Mouse (Mus musculus) v-Abl transformed pro-B cells (cell line): ENCODE measurements at regions not wholly inside any gene's neighbourhood (a gene's known extent, or its start where the extent isn't known, plus 50 kb on each side); places are given as distances from the start of the nearest gene placed in this dataset.

Experiments used
- in situ Hi-C, 2 experiments: fragments of 400-800 bp; cut with MboI; formaldehyde crosslinking; loops; one replicate each; pipeline ENCODE4 v1.15.1; 2025; ENCODE audit not compliant: unreplicated experiment in 2 of 2

DNA sequence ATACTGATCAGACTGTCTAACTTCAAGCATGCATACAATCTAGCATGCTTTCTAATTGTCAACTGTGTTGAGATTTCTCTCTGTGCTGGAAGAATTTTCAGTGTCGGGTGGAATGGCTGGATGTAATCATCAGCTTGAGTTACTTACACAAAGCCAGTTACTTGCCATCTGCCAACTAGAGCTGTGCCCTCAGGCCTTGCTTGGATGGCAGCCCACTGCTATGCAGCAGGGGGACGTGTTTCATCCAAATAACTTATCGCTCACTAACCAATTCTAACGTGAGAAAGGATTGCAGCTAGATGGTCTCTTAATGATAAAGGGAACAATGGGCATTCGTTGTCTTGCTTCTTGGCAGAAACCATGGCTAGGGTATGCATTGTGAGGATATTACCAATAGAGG is 131.3 kb upstream of the Peli2 start:
- in situ Hi-C loops = no loop called here

- in situ Hi-C loops = no loop called here
Observed at GRCm38 (mm10) chr14:47990716-47991115, 129.9 kb upstream of the Peli2 start.

DNA sequence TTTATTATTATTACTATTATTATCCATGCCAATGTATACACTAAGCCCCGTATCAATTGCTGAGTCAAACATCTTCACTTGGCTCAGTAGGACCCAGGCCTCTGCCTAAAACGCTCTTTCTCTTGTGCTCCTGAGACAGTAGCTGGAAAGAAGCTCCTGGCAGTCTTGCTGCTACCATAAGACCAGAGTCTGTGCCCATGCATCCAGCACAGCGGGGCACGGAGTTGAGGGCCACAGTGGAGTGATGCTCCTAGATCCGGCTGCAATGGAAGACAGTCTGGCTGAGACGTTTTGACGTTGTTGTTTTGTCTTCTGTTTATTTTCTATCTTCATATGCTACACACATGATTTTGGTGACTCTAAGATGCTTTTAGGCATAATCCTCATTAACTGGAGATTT is 129.1 kb upstream of the Peli2 start:
- in situ Hi-C loops = no loop called here

DNA sequence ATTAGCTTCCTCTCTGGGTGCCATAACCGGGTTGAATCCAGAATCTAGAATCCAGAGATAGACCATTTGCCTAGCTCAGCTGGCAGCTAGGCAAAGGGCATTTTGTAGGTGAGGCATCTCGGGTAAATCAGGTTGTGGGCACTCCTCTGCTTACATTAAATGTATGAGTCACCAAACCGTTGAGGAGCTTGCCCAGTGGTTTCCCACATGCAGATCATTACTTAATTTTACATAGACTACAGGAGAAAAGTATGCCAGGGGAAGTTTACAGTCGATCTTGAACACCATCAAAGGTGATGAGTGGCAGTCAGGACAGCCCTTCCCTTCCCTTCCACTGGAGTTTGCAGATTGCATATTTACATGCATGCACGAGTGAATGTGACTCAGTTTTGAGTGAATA is 128.5 kb upstream of the Peli2 start:
- in situ Hi-C loops = no loop called here

DNA sequence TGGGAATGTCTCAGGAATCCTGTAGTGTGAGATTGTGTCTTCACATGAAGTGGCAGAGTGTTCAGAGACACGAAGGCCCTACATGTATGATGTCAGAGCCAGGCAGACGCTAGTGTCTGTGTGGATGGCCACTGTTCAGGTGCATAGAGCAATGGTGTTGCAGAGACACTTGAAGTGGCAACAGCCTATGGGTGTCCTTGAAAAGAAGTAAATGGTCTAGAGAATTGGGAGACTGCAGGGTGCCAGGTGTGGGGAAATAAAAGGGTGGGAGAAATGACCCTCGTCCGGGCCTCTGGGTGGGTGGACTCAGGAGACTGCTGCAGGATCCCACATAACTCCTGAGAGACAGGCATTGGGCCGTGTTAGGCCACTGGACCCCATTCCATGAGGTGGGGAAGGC is 127.8 kb upstream of the Peli2 start:
- in situ Hi-C loops = no loop called here

DNA sequence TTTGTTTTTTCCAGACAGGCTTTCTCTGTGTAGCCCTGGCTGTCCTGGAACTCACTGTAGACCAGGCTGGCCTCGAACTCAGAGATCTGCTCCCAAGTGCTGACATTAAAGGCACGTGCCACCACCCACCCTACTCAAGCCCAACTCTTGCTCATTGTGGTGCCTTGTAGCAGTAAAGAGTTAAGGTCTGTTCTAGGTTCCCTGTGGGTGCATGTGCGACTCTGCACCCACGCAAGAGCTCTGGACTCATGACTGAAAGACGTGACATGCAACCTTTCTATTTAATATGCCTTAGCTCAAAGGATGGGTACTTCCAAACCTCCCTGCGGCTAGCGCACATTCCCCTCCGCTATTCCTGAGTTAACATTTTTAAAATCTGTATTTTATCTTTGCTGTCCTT is 121.7 kb upstream of the Peli2 start:
- in situ Hi-C loops = no loop called here

- in situ Hi-C loops = no loop called here
Observed at GRCm38 (mm10) chr14:48005092-48005928, 115.3 kb upstream of the Peli2 start.

GRCm38 (mm10) chr14:48005929-48006309 is 114.7 kb upstream of the Peli2 start:
- in situ Hi-C loops = no loop called here

DNA sequence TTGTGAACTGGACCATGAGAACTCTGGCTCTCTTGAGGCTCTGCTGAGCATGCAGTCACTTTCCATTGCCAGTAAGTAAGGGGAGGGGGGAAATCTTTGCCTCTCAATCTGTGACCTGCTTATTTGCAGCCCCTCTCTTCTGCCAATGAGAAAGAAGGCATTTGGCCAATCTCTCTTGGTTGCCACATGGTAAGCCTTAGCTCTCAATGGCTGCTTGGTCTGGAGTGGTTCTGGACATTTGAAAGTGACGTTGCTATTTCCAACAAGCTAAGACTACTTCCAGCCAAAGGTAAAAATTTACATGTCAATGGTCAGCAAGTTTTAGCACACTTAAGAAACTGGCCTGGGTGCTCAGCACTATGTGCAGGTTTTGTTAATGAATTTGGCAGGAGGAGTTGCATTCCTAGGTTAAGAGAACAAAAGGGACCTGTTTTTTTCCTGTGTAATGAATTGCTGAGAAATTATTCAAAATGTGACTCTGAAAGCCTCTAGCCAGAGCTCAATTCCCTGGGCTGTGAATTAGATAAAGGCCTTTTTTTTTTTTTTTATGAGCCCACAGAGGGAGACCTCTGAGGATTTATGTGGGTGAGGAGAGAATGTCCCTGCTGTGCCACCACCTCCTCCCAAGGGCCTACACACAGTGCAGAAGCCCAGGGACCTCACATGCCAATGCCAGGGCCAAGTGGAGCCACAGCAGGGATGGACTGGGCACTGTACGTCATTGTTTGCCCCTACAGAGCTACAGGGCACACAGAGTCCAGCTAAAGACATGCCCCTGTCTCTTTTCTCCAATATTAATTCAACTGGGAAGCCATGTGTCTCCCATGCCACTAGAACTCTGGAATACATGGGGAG is 108.0 kb upstream of the Peli2 start:
- in situ Hi-C loops = no loop called here

- in situ Hi-C loops = no loop called here
Observed at GRCm38 (mm10) chr14:48013431-48013830, 107.2 kb upstream of the Peli2 start.

DNA sequence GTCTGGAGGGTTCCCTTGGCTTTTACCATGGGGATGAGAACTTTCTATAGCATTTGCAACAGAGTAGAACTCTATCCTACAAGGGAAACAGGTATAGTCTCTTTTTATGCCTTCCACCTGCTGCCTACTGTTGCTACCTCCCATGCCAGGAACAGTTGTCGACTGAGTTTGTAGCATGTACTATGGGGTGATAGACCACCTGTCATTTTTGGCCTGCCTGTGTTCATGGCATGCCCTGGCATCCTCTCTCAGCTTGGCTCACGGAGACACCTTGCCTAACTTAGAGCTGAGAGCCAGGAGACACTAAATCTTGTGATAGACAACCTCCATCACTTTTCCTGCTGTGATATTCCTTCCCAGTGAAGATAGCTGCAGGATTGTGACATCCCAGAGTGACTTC is 105.8 kb upstream of the Peli2 start:
- in situ Hi-C loops = no loop called here

- in situ Hi-C loops = no loop called here
Observed at GRCm38 (mm10) chr14:48017971-48018370, 102.7 kb upstream of the Peli2 start.

GRCm38 (mm10) chr14:48019331-48019730 is 101.3 kb upstream of the Peli2 start:
- in situ Hi-C loops = no loop called here

- in situ Hi-C loops = no loop called here
Observed at GRCm38 (mm10) chr14:48022271-48022670, 98.4 kb upstream of the Peli2 start.

DNA sequence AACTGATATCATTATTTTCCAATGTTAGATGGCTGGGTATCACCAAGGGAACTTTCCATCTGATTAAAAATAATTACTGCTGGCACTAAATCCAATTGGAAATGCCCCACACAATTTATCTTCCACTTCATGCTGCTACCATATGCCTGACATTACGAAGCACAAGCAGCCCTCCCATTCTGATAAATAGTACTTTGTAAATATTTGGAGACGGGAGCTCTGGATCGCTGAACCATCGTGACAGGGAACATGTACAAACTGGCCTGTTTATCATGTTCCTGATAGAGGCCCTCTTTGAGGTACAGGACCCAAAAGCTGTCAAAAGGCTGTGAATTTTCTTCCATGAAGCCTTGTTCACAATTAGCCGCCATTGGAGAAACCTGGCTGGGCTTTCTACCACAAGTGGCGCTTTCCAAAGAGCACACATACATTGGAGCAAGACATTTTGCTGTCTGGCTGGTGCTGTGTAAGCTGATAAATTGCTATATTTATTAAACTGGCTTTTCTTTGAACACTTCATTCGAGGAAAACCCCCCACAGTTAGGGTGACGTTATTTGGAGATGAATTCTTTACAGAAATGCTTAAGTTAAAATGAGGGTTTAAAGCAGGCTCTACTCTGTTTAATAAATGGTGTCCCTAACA is 96.5 kb upstream of the Peli2 start:
- in situ Hi-C loops = no loop called here

- in situ Hi-C loops = no loop called here
Observed at GRCm38 (mm10) chr14:48039286-48039790, 81.3 kb upstream of the Peli2 start.

GRCm38 (mm10) chr14:48046094-48046493 is 74.5 kb upstream of the Peli2 start:
- in situ Hi-C loops = no loop called here

- in situ Hi-C loops = no loop called here
Observed at GRCm38 (mm10) chr14:48046831-48047230, 73.8 kb upstream of the Peli2 start.

GRCm38 (mm10) chr14:48049698-48050459 is 70.7 kb upstream of the Peli2 start:
- in situ Hi-C loops = loop anchor here in 1 of 2 experiments (25.0 kb wide), 1 partner anchor 463 kb away; no protein-coding TSS in a partner anchor

DNA sequence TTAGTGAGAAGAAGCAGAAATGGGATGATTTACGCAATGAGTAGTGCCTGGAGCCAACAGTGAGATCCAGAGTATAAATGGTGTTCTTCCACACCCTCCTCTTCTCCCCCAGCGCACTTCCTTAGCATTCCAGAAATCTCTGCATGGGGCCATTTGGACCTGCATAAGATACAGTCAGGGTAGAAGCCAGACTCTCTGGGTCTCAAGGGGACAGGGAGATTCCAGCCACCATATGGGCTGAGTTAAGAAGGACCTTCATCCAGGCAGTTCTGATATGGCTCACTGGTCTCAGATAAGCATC is 70.2 kb upstream of the Peli2 start:
- in situ Hi-C loops = loop anchor here in 1 of 2 experiments (25.0 kb wide), 1 partner anchor 463 kb away; no protein-coding TSS in a partner anchor
